Mouse (Mus musculus): ENCODE data around the gene Zfp27. TPM values are rescaled to one million over a fixed set of nuclear protein-coding genes. Genes with fewer than 3 reads are reported as not detected.
"Not testable (repeated sequence)": the region's sequence is repeated elsewhere in the genome, so short reads cannot be mapped to it uniquely, and the experiment has no call there.

The Zfp27 gene
- total RNA-seq, 2 experiments from 2014 or later, result 10.9 to 14.7 TPM

DNA sequence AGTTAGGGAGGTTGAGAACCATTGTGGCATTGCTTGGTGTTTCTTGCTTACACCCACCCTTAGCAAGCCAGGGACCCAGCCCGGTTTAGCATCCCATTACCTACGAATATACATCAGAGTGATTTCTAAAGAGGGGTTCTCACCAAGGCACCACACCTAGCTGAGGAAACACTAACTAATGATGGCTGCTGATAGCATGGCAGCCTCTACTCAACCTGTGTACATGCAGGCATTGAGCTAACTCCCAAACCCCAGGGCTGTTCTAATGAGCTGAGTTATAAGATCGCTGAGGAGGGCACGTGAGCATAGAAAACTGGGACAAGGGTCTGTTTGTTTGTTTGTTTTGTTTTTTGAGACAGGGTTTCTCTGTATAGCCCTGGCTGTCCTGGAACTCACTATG lies 13.6 kb downstream of the Zfp27 start:
- no peak for DNase-seq (ENCODE audit: low spot score in 2 of 2)

DNA sequence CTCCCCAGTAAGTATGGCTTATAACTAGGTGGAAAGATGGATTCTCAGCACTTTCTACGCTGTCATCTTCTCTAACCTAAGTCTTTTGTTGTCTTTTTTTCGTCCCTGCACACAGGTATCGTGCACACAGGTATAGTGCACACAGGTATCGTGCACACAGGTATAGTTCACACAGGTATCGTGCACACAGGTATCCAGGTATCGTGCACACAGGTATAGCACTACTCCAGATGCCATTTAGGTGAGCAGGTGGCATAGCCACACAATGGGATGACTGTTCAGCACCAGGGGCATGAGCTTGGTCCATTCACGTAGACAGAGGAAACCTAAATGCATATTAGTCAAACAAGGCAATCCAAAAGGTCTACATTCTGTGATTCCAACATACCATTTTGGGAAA lies 15.9 kb downstream of the Zfp27 start:
- DNase-seq (ENCODE audit: low spot score in 2 of 2), result no peak

DNA sequence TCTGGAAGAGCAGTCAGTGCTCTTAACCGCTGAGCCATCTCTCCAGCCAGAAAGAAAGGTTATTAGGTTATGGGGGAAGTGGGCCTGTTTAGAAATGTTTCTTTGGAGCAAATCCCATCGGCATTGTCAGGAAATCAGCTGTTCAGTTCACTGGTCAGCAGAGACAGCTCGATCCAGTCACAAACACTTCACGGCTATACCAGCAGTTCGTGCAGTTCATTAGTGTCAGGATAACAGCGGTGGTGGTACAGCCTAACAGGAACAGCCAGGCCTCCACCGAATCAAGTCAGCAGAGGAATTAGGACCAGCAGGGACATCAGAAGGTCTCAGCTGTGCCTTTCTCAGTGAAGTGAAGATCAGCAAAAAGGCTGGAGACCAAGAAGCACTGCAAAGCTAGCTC lies 25.5 kb downstream of the Zfp27 start:
- no peak for DNase-seq (ENCODE audit: low spot score in 2 of 2)

DNA sequence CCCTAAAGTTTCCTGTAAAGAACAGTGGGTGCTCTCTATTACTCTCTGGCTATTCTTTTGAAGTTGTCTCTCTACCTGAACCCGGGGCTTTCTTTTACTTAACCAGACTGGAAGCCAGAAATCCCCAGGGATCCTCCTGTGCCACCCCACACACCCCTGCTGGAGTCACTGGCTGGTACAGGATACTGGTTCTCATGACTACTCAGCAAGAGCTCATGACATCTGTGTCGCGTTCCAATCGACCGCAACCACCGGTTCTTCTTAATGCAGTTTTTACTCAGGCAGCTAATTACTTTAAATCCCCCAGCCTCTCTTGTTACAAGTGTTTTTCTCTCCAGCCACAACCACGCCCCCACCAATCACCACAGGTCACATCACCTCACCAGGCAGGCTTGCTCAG lies 26.3 kb downstream of the Zfp27 start:
- DNase-seq (ENCODE audit: low spot score in 2 of 2), result no peak

DNA sequence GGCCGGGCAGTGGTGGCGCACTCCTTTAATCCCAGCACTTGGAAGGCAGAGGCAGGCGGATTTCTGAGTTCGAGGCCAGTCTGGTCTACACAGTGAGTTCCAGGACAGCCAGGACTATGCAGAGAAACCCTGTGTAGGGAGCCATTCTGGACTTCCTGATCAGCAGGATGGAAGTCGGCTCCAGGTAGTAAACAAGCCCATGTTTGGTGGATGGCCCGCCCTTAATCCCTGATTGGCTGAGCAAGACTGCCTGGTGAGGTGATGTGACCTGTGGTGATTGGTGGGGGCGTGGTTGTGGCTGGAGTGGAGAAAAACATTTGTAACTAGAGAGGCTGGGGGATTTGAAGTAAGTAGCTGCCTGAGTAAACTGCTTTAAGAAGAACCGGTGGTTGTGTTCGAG lies 28.8 kb downstream of the Zfp27 start:
- DNase-seq (ENCODE audit: low spot score in 2 of 2), result not testable (repeated sequence)

DNA sequence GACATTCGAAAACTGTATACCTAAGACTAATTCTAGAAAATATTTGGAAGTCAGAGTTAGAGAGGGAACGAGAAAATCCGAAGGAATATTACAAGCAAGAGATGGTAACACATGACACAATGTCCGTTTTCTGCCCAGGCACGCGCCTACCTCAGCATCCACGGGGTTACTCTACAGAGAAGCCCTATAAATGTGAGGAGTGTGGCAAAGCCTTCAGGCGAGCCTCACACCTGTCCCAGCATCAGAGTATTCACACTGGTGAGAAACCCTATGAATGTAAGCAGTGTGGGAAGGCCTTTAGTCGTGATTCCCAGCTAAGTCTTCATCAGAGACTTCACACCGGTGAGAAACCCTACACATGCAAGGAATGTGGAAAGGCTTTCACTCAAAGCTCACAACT lies 32.1 kb downstream of the Zfp27 start:
- no peak for DNase-seq (ENCODE audit: low spot score in 2 of 2)

DNA sequence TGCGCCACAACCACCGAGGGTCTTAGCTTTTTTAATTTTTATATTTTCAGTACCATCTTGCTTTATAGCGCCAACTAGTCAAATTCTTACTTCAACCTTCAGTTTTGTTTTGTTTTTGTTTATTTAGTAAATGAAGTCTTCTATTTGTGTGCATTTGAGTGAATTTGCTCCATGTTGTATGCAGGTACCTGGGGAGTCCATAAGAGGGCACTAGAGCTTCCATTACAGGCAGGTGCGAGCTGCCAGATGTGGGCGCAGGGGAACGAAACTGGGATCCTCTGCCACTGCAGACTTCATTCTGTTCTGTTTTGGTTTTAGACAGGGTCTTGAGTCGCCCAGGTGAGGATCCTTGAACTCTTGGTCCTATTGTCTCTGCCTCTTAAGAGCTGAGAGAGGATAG lies 44.7 kb downstream of the Zfp27 start:
- no peak for DNase-seq (ENCODE audit: low spot score in 2 of 2)

DNA sequence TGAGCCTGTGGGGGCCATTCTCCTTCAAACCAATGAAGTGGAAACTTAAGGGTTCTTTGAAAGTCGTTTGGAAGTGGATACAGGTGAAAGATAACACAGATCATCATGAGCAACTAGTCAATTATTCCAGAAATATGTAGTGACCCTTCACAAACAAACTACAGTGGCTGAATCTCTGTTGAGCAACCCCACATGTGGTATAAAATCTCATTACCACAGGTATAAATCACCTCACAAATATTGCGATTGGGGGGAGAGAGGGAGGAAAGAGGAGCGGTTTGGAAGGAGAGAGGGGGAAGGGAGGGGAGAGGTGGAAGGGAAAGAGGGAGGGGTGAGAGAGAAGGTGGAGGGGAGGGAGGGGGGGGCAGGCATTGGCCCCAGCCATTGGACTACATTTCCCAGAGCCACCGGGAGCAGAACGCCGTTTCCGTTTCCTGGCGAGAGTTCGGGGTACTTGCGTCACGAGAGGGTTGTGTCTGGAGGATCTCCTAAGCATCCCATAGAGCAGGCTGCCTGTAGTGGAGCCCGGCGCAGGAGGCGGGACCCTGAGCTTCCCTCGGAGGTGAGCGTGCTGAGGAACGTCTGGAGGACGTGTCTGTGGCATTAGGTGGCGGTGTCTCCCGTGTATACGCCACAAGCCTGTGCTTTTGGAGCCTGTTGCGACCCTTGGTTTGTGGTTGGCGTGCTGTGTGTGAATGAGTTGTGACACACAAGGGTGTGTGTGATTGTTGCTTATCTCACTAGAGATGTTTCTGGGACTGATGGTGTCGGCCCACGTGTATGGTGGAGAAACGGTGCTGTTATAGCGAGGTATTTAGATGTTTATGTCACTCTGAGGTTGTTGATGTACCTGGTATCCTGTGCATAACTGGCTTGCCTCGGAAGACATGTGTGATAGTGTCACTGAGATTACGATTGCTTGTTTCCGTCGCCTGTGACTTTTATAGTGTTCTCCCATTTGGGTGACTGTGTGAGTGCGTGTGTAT lies 46.5 kb downstream of the Zfp27 start, which contains the start of gene Zfp420:
TSS of gene Zfp420 (plus strand) at position 448 of the 986 bp plus-strand sequence.
- peak; percentile 59 to 83 for DNase-seq (ENCODE audit: low spot score in 2 of 2)

DNA sequence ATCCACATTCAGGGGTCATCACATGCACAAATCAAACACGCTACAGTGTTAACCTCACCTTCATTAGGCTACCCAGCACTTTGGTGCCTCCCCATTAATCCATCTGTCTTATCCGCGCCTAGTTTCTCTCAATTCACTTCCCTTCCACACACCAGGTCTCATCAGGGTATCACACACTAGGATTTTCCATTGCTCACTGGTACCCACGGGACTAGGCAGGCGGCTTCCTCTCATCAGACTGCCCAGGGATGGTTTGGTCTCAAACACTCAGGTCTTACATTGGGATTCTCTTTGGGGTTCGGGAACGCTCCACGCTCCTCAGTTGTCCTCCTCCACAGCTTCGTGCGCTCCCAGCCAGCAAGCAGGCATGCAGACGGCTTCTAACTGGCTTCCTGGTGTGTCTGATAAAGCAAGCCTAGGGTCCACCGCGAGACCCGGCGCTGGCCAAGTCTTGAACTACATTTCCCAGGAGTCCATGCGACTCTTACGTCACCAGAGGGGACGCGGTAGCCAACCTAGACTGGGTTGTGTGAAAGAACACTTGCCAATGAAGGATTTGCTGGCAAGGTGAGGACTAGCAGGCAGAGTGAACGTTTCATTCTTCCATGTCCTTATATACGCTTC lies 53.0 kb downstream of the Zfp27 start, which contains the start of gene Zfp940:
TSS of gene Zfp940 (minus strand) at position 451 of the 624 bp plus-strand sequence.
- peak; percentile 35 to 63 for DNase-seq (ENCODE audit: low spot score in 2 of 2)

DNA sequence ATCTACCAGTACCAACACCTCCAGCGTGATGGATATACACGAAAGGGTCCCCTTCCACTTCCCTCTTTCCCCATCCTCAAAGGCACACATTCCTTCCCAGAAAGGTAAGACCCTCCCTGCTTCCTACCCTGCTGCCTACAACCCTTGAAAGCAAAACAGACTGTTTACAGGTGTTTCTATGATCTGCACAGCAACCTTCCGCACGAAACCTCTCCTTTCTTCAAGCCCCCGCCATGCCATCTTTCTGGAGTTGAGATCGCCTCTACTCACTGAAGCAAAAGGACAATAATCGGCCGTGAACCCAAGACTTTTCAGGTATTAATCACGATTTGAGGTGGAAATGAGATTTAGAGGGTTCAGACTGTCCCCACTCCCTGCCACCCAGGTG lies 53.5 kb downstream of the Zfp27 start:
- no peak for DNase-seq (ENCODE audit: low spot score in 2 of 2)

DNA sequence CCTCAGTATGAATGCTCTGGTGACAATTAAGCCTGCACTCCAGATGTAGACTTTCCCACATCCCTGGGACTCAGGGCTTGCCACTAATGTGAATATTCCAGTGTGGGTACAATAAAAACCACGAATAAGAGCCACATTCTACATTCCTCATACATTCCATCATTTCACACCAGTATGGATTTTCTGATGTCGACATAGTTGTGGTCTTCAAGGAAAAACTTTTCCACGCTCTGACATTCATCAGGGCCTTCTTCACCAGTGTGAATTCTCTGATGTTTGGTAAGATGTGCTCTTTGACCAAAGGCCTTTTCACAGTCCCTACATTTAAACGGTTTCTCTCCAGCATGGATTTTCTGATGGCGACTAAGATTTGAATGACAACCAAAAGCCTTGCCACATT lies 61.8 kb downstream of the Zfp27 start:
- no peak for DNase-seq (ENCODE audit: low spot score in 2 of 2)

Small RNA genes within 50 kb of the gene (microRNA-seq; reads per million reads assigned to microRNA genes)
- 1.1 reads per million for gene Mir7668

Other genes starting within 250 kb of the Zfp27 start
- gene Catsperg2, start 179.5 kb downstream of the Zfp27 start, total RNA-seq (2021), result under 1 TPM in 1 of 2 experiments, not detected in 1; 0.15 TPM
- gene Zfp84, start 138.0 kb downstream of the Zfp27 start, total RNA-seq (2021), result 10 to 100 TPM; 14.8 to 15.2 TPM
- 1 to 10 TPM; 6.6 to 7.3 TPM for gene Zfp30, start 122.6 kb downstream of the Zfp27 start, total RNA-seq (2021)
- 10 to 100 TPM; 10.9 to 14.4 TPM for gene Zfp790, start 90.5 kb downstream of the Zfp27 start, total RNA-seq (2021)
- 1 to 10 TPM in 1 of 2 experiments, under 1 TPM in 1; 0.91 to 1.0 TPM for gene Zfp940, start 52.9 kb downstream of the Zfp27 start, total RNA-seq (2021)
- gene Zfp420, start 46.6 kb downstream of the Zfp27 start, total RNA-seq (2021), result 1 to 10 TPM; 4.6 to 4.9 TPM
- 10 to 100 TPM; 14.4 to 15.5 TPM for gene Zfp383, start 1.7 kb upstream of the Zfp27 start, total RNA-seq (2021)
- gene Zfp74, start 47.5 kb upstream of the Zfp27 start, total RNA-seq (2021), result 10 to 100 TPM; 10.9 to 12.9 TPM
- 100 to 1,000 TPM; 140 to 141 TPM for gene Zfp568, start 77.4 kb upstream of the Zfp27 start, total RNA-seq (2021)
- gene Zfp14, start 144.8 kb upstream of the Zfp27 start, total RNA-seq (2021), result 1 to 10 TPM; 2.4 to 3.4 TPM
- 1 to 10 TPM; 4.4 to 5.3 TPM for gene Zfp82, start 166.3 kb upstream of the Zfp27 start, total RNA-seq (2021)
- not detected for gene Gm26920, start 183.8 kb upstream of the Zfp27 start, total RNA-seq (2021)
- 1 to 10 TPM; 4.8 to 5.6 TPM for gene Zfp566, start 184.0 kb upstream of the Zfp27 start, total RNA-seq (2021)
- 10 to 100 TPM; 52.5 to 65.2 TPM for gene Zfp260, start 188.2 kb upstream of the Zfp27 start, total RNA-seq (2021)
- 1 to 10 TPM; 8.0 to 9.4 TPM for gene Zfp382, start 215.4 kb upstream of the Zfp27 start, total RNA-seq (2021)

All from gastrocnemius, postnatal 4 days (tissue).